Mouse (Mus musculus): ENCODE measurements around the gene Ndfip2.

DNA sequence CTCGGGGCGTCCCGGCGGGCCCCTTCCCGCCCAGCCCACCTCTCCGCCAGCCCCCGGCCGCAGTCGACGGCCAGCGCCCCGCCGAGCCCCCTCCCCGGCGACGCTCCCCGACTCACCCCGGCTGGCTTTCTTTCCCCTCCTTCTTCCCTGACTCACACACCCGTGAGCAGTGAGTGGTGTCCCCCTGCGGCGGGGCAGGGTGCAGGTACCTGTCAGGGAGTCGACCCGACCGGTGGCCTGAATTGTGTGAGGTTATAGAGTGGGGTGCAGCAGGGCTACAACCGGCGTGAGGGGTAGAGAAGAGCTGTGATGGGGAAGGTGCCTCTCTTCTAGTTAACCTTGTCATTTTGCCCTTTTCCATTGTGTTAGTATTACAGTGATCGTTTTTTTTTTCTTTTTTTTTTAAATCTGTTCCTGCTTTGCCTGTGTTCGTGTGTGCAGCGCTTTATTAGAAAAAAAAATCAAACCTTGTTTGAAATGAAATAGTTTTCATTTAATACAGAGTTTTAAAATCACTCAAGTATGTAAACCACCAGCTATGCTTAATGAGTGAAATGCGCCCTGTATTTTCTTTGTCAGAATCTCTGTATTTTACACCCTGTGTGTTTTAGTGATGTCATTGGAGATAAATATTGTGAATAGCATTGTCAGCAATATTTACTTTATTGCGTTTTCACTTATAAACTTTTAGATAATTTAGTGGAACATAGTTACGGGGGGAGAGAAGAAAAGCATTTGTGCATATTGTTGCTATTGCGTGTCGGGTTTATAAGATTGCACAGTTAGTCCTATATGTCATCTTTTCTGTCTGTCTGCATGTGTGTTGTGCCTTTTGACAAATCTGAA, 885 bp downstream of the Ndfip2 start:
- TF ChIP-seq POLR2A (IDR thresholded peaks at IDR 0.05; ENCODE audit: borderline replicate concordance, extremely low read depth, low read depth, low read length) (no peak), CTCF (IDR thresholded peaks at IDR 0.05; ENCODE audit: insufficient read depth, low read length) (no peak)

All from lung, adult 2 months (tissue).